29 mouse cellular contexts compared by ENCODE assay signal in the genomic region with DNA sequence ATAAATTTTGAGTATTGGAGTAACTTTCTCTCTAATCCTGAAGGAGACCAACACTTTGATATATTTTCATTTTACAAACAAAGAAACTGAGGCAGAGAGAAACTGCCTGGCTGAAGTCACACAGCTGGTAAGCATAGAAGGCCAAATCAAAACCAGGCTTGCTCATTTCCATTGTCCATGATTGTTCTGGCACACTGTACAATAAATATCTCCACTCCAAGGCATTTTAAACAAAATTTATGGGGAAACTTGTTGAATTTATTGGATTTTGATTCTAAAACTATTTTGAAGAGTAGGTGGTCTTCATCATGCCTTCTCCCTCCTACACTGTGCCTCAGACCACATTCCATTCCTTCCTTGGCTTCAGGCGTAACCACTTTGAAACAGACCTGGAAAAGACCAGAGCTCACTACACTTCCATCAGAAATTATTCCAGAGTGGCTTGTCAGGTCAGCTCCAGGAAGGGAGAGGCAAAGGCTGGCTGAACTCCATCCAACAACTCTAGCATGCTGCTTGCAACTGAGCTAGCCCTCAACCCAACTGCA. TPM values are rescaled to one million over a fixed set of nuclear protein-coding genes. Genes with fewer than 3 reads are reported as not detected.
"Had no signal": no experiment of that assay in that cellular context is flagged by ENCODE, and none has a peak within 500 bp of the region (broad histone marks: within the 10 kb centered on the region; RNA-seq: fewer than 3 reads in every experiment).

No protein-coding gene starts in this region.

- H3K27me3 ChIP-seq: heart, embryonic 13.5 days; heart, embryonic 15.5 days; hindbrain, embryonic 13.5 days; hindbrain, embryonic 15.5 days; kidney, embryonic 15.5 days; liver, embryonic 13.5 days; liver, embryonic 15.5 days had no signal

- ATAC-seq: forebrain, embryonic 16.5 days; hindbrain, postnatal 0 days; intestine, embryonic 16.5 days had no signal

- H3K36me3 ChIP-seq: heart, embryonic 13.5 days; heart, embryonic 15.5 days; hindbrain, embryonic 13.5 days; hindbrain, embryonic 15.5 days; kidney, embryonic 15.5 days; liver, embryonic 13.5 days; liver, embryonic 15.5 days had no signal

- H3K27ac ChIP-seq: heart, embryonic 13.5 days; heart, embryonic 15.5 days; hindbrain, embryonic 13.5 days; hindbrain, embryonic 15.5 days; hindbrain, postnatal 0 days; kidney, embryonic 15.5 days; kidney, postnatal 0 days; layer of hippocampus, adult 2 months; liver, embryonic 13.5 days; liver, embryonic 15.5 days had no signal

- H3K4me3 ChIP-seq: heart, embryonic 13.5 days; heart, embryonic 15.5 days; hindbrain, embryonic 13.5 days; hindbrain, embryonic 15.5 days; kidney, embryonic 15.5 days; layer of hippocampus, adult 2 months; liver, embryonic 13.5 days; liver, embryonic 15.5 days had no signal

- H3K9ac ChIP-seq: heart, embryonic 13.5 days; heart, embryonic 15.5 days; hindbrain, embryonic 13.5 days; hindbrain, embryonic 15.5 days; kidney, embryonic 15.5 days; liver, embryonic 13.5 days; liver, embryonic 15.5 days had no signal

- H3K9me3 ChIP-seq: heart, embryonic 13.5 days; heart, embryonic 15.5 days; hindbrain, embryonic 13.5 days; hindbrain, embryonic 15.5 days; kidney, embryonic 15.5 days; liver, embryonic 13.5 days; liver, embryonic 15.5 days had no signal

- H3K4me2 ChIP-seq: heart, embryonic 11.5 days; heart, embryonic 13.5 days; heart, embryonic 15.5 days; hindbrain, embryonic 13.5 days; hindbrain, embryonic 15.5 days; kidney, embryonic 15.5 days; liver, embryonic 11.5 days; liver, embryonic 13.5 days; liver, embryonic 15.5 days had no signal

- H3K4me1 ChIP-seq: heart, embryonic 13.5 days; heart, embryonic 15.5 days; hindbrain, embryonic 13.5 days; hindbrain, embryonic 15.5 days; kidney, embryonic 15.5 days; liver, embryonic 13.5 days; liver, embryonic 15.5 days had no signal

- DNase-seq: gastrocnemius, postnatal 14 days; gastrocnemius, postnatal 36 days; heart, adult 18-20 months; heart, postnatal 14 days; heart, postnatal 36 days; kidney, adult 11 months; kidney, adult 2 months; kidney, adult 9 months; kidney, postnatal 14 days; kidney, postnatal 36 days; layer of hippocampus, postnatal 36 days; left cerebral cortex, postnatal 4 days; liver; liver, embryonic 13.5 days had no signal

RNA-seq across cellular contexts. Expression of a gene that starts 44.7 kb away (rescaled TPM):
- total RNA-seq: granulocyte monocyte progenitor cell, adult 5-6 weeks; hematopoietic stem cell, adult 5-6 weeks had no signal
